16 mouse cellular contexts compared by ENCODE assay signal in genomic region chr4:85241675-85242074, GRCm38 (mm10). TPM values are rescaled to one million over a fixed set of nuclear protein-coding genes. Genes with fewer than 3 reads are reported as not detected.
"Had no signal": no experiment of that assay in that cellular context is flagged by ENCODE, and none has a peak within 500 bp of the region (broad histone marks: within the 10 kb centered on the region; RNA-seq: fewer than 3 reads in every experiment).

No protein-coding gene starts in this region.

- DNase-seq: gastrocnemius, postnatal 14 days; gastrocnemius, postnatal 36 days; heart, adult 11 months; heart, adult 2 months; heart, postnatal 14 days; heart, postnatal 36 days; kidney, adult 11 months; kidney, adult 2 months; kidney, adult 9 months; kidney, postnatal 14 days; kidney, postnatal 36 days; layer of hippocampus, adult 9-11 months; layer of hippocampus, postnatal 36 days; left cerebral cortex, postnatal 4 days had no signal

RNA-seq across cellular contexts. Expression of gene Sh3gl2, which starts 36.7 kb away (rescaled TPM):
- total RNA-seq: hematopoietic stem cell, adult 5-6 weeks had no signal
- polyA plus RNA-seq: liver, adult 2 months had no signal
